8 mouse cellular contexts compared by ENCODE assay signal in the genomic region with DNA sequence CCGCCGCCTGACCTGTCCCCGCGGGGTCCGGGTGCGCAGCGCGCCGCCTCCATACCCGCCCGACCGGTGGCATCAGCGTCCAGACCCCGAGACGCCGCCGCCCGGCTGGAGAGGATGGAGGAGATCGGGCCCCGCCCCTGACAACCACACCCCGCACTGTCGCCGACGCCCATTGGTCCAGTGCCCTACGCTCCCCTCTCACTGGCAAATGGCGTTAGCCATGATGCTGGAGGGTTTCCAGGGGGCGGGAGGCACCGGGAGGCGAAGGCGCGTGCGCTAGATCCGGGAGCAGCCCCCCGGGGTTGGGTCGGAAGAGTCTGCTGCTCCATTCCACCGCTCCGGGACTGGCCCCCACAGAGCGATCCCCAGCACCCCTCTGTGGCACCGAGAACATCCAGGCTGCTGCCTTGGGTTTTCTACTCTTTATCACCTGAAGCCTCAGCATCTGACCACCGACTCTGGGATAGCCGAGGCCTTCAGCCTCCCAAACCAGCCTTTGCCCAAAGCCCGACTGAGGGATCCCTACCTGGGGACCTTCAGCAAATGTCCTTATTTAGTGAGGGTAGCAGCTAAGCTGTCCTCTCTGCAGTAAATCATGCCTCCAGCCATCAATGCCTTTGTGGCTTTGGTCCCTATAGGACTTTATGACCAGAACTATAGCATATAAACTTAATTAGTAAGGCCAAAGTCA. TPM values are rescaled to one million over a fixed set of nuclear protein-coding genes. Genes with fewer than 3 reads are reported as not detected.
DNase-seq lines count a peak whose midpoint lies in the region; ATAC-seq and TF ChIP-seq lines count a peak whose summit lies in the region.

Gene Tulp3, minus strand, starts transcription at position 126 of the 691 bp plus-strand sequence.

- no peaks in the 10 kb centered on the region for H3K79me2 ChIP-seq in heart, adult 2 months (replicated peaks; ENCODE audit: control insufficient read depth, insufficient read depth, low read length)

- DNase-seq in 3134 (ENCODE audit: extremely low read depth, insufficient read length, low spot score): peak; percentile 96
- peak; percentile 98 for DNase-seq in adrenal gland, postnatal 36 days
- DNase-seq in heart, adult 2 months: peak; percentile 95
- DNase-seq in kidney, adult 8-10 months: peak; percentile 94 to 95
- DNase-seq in spleen, postnatal 10 days (ENCODE audit: low spot score in 2 of 2): peak; percentile 65 to 90

- TF ChIP-seq POLR2A in heart, adult 2 months (IDR thresholded peaks at IDR 0.05; ENCODE audit: insufficient read depth, low read depth, low read length): peak; percentile 54

- H3K9me3 ChIP-seq in embryonic facial prominence, embryonic 13.5 days: no peaks in the 10 kb centered on the region
- no peaks in the 10 kb centered on the region for H3K9me3 ChIP-seq in limb, embryonic 13.5 days
- H3K9me3 ChIP-seq in midbrain, embryonic 16.5 days (replicated peaks; ENCODE audit: control insufficient read depth, low read length, poor library complexity, severe bottlenecking): no peaks in the 10 kb centered on the region

- H3K4me2 ChIP-seq in embryonic facial prominence, embryonic 13.5 days: peak within 1 kb of the TSS; percentile 62
- peak within 1 kb of the TSS; percentile 80 for H3K4me2 ChIP-seq in limb, embryonic 13.5 days (replicated peaks)
- H3K4me2 ChIP-seq in midbrain, embryonic 16.5 days (ENCODE audit: low read length): peak within 1 kb of the TSS; percentile 59

- H3K27me3 ChIP-seq in embryonic facial prominence, embryonic 13.5 days: no peaks in the 10 kb centered on the region
- H3K27me3 ChIP-seq in heart, adult 2 months (ENCODE audit: control insufficient read depth, insufficient read depth, low read length): no peaks in the 10 kb centered on the region
- no peaks in the 10 kb centered on the region for H3K27me3 ChIP-seq in limb, embryonic 13.5 days
- H3K27me3 ChIP-seq in midbrain, embryonic 16.5 days (ENCODE audit: control insufficient read depth, insufficient read depth, low read depth, low read length): no peaks in the 10 kb centered on the region

- intact Hi-C loops in heart, adult 2 months (cut with DNase I): no loop called here

- under 1% methylated on average over 42 of the region's 42 CpGs for WGBS in embryonic facial prominence, embryonic 13.5 days
- under 1% methylated on average over 37 of the region's 42 CpGs for WGBS in heart, adult 2 months
- WGBS in limb, embryonic 13.5 days: under 1% methylated on average over 41 of the region's 42 CpGs
- WGBS in midbrain, embryonic 16.5 days: under 1% methylated on average over 29 of the region's 42 CpGs

- TF ChIP-seq CTCF in heart, adult 2 months (IDR thresholded peaks at IDR 0.05): no peak

- TF ChIP-seq EP300 in heart, adult 2 months (IDR thresholded peaks at IDR 0.05; ENCODE audit: insufficient read depth, low read depth, low read length): no peak

- peak within 1 kb of the TSS; percentile 80 for H3K4me3 ChIP-seq in embryonic facial prominence, embryonic 13.5 days
- peak within 1 kb of the TSS; percentile 63 for H3K4me3 ChIP-seq in heart, adult 2 months
- peak within 1 kb of the TSS; percentile 82 for H3K4me3 ChIP-seq in limb, embryonic 13.5 days
- peak within 1 kb of the TSS; percentile 78 for H3K4me3 ChIP-seq in midbrain, embryonic 16.5 days (ENCODE audit: low read depth, low read length)

- peak within 1 kb of the TSS; percentile 88 for H3K9ac ChIP-seq in embryonic facial prominence, embryonic 13.5 days
- H3K9ac ChIP-seq in heart, adult 2 months (ENCODE audit: low read depth, low read length): peak within 1 kb of the TSS; percentile 75
- H3K9ac ChIP-seq in limb, embryonic 13.5 days: peak within 1 kb of the TSS; percentile 75
- H3K9ac ChIP-seq in midbrain, embryonic 16.5 days (ENCODE audit: low read depth, low read length): peak within 1 kb of the TSS; percentile 85

- peaks cover 29% of the 10 kb centered on the region for H3K4me1 ChIP-seq in embryonic facial prominence, embryonic 13.5 days
- peaks cover 2% of the 10 kb centered on the region; the same call in 1 of the 2 replicates for H3K4me1 ChIP-seq in heart, adult 2 months (ENCODE audit: control insufficient read depth, insufficient read depth, low read length)
- peaks cover 24% of the 10 kb centered on the region for H3K4me1 ChIP-seq in limb, embryonic 13.5 days
- H3K4me1 ChIP-seq in midbrain, embryonic 16.5 days (ENCODE audit: control insufficient read depth, insufficient read depth, low read length): peaks cover 15% of the 10 kb centered on the region

- peaks cover 24% of the 10 kb centered on the region for H3K36me3 ChIP-seq in embryonic facial prominence, embryonic 13.5 days
- no peaks in the 10 kb centered on the region for H3K36me3 ChIP-seq in heart, adult 2 months (ENCODE audit: control insufficient read depth, insufficient read depth, low read length)
- H3K36me3 ChIP-seq in limb, embryonic 13.5 days: peaks cover 32% of the 10 kb centered on the region
- peaks cover 6% of the 10 kb centered on the region; the same call in 1 of the 2 replicates for H3K36me3 ChIP-seq in midbrain, embryonic 16.5 days (ENCODE audit: control insufficient read depth, insufficient read depth, low read length)

- ATAC-seq in embryonic facial prominence, embryonic 13.5 days (ENCODE audit: insufficient number of reproducible peaks, insufficient read depth, low FRiP score, low TSS enrichment, low read depth): peak; percentile 98
- ATAC-seq in limb, embryonic 13.5 days (ENCODE audit: low FRiP score, low read depth): peak; percentile 99
- ATAC-seq in midbrain, embryonic 16.5 days: peak; percentile 99

- H3K27ac ChIP-seq in embryonic facial prominence, embryonic 13.5 days: peak within 1 kb of the TSS; percentile 95
- peak within 1 kb of the TSS; percentile 82 for H3K27ac ChIP-seq in heart, adult 2 months
- peak within 1 kb of the TSS; percentile 71 for H3K27ac ChIP-seq in limb, embryonic 13.5 days
- H3K27ac ChIP-seq in midbrain, embryonic 16.5 days (ENCODE audit: low read length): peak within 1 kb of the TSS; percentile 84

RNA-seq across cellular contexts. Expression of gene Tulp3, which starts in this region (rescaled TPM):
- total RNA-seq in adrenal gland, postnatal 36 days (2021): 10 to 100 TPM; 35.0 to 44.2 TPM
- polyA plus RNA-seq in embryonic facial prominence, embryonic 13.5 days (2015; fragmentation: Nextera tagmentation; extraction: Ambion mirVana): 33.7 and 36.7 TPM in 2 replicates
- 1 to 10 TPM; 5.4 to 6.4 TPM for total RNA-seq in heart, adult 2 months (2021)
- 10.2 and 11.2 TPM in 2 replicates for polyA plus RNA-seq in heart, adult 2 months (2012; rRNA removed)
- 24.0 and 26.3 TPM in 2 replicates for polyA plus RNA-seq in limb, embryonic 13.5 days (2015; fragmentation: Nextera tagmentation; extraction: Ambion mirVana)
- polyA plus RNA-seq in midbrain, embryonic 16.5 days (2015; fragmentation: Nextera tagmentation; extraction: Ambion mirVana): 16.1 and 16.6 TPM in 2 replicates

Comparison
In these comparisons a context has a peak if more than half of its experiments do, and no peak if none do; other contexts are left out.
1. Peak in every context shown above with its lines: DNase-seq, ATAC-seq, H3K4me3 ChIP-seq and H3K27ac ChIP-seq.
2. RNA of gene Tulp3 (total RNA-seq): 35.0 to 44.2 TPM in adrenal gland, postnatal 36 days; 5.4 to 6.4 TPM in heart, adult 2 months; every median in the first group is over 4 times any median in the second.